Mouse (Mus musculus): ENCODE data around the gene BC017158. TPM values are rescaled to one million over a fixed set of nuclear protein-coding genes. Genes with fewer than 3 reads are reported as not detected.

The BC017158 gene
- polyA plus RNA-seq, 1 experiment: 54.1 TPM

GRCm38 (mm10) chr7:128252609-128253008 is 45.4 kb downstream of the BC017158 start:
- no peaks in the 10 kb centered on the region for H3K36me3 ChIP-seq (ENCODE audit: control insufficient read depth, insufficient read depth, low read length)
- peak overlapping the region; percentile 4; the same call in 1 of the 2 replicates for H3K4me3 ChIP-seq (ENCODE audit: control insufficient read depth, insufficient read depth, low read length)
- no peaks in the 10 kb centered on the region for H3K27me3 ChIP-seq (ENCODE audit: control insufficient read depth, insufficient read depth, low read length)
- WGBS: 8% methylated on average over 24 of the region's 24 CpGs
- no peak for TF ChIP-seq CTCF (IDR thresholded peaks at IDR 0.05; ENCODE audit: borderline replicate concordance, control insufficient read depth, extremely low read depth, insufficient read depth, low read length, poor library complexity)
- TF ChIP-seq POLR2A (IDR thresholded peaks at IDR 0.05; ENCODE audit: control insufficient read depth, extremely low read depth, insufficient read depth, low read length, poor library complexity): 0 out of 2 replicates have a peak, but pooled peaks have one; percentile 42
- peak; percentile 93 for DNase-seq
- H3K4me1 ChIP-seq (replicated peaks; ENCODE audit: control insufficient read depth, insufficient read depth, low read length): peaks cover 12% of the 10 kb centered on the region
- H3K27ac ChIP-seq (ENCODE audit: control insufficient read depth, insufficient read depth, low read length): no peak overlapping the region

GRCm38 (mm10) chr7:128251946-128252345 is 46.0 kb downstream of the BC017158 start:
- TF ChIP-seq POLR2A (IDR thresholded peaks at IDR 0.05; ENCODE audit: control insufficient read depth, extremely low read depth, insufficient read depth, low read length, poor library complexity) (no peak), CTCF (IDR thresholded peaks at IDR 0.05; ENCODE audit: borderline replicate concordance, control insufficient read depth, extremely low read depth, insufficient read depth, low read length, poor library complexity) (no peak)
- 14% methylated on average over 12 of the region's 12 CpGs for WGBS
- peak; percentile 31 for DNase-seq

GRCm38 (mm10) chr7:128249998-128250397 is 48.0 kb downstream of the BC017158 start:
- H3K36me3 ChIP-seq (ENCODE audit: control insufficient read depth, insufficient read depth, low read length): peaks cover 2% of the 10 kb centered on the region; the same call in 1 of the 2 replicates
- H3K4me1 ChIP-seq (replicated peaks; ENCODE audit: control insufficient read depth, insufficient read depth, low read length): peaks cover 12% of the 10 kb centered on the region
- H3K4me3 ChIP-seq (ENCODE audit: control insufficient read depth, insufficient read depth, low read length): no peak overlapping the region
- no peak for TF ChIP-seq POLR2A (IDR thresholded peaks at IDR 0.05; ENCODE audit: control insufficient read depth, extremely low read depth, insufficient read depth, low read length, poor library complexity)
- no peak for TF ChIP-seq CTCF (IDR thresholded peaks at IDR 0.05; ENCODE audit: borderline replicate concordance, control insufficient read depth, extremely low read depth, insufficient read depth, low read length, poor library complexity)
- H3K27me3 ChIP-seq (ENCODE audit: control insufficient read depth, insufficient read depth, low read length): no peaks in the 10 kb centered on the region
- 95% methylated on average over 5 of the region's 5 CpGs for WGBS
- H3K27ac ChIP-seq (ENCODE audit: control insufficient read depth, insufficient read depth, low read length): no peak overlapping the region
- DNase-seq: no peak

More at GRCm38 (mm10) chr7:128251946-128252345, 46.0 kb downstream of the BC017158 start:
- Histone ChIP-seq H3K27me3 (ENCODE audit: control insufficient read depth, insufficient read depth, low read length) (no peaks in the 10 kb centered on the region), H3K36me3 (ENCODE audit: control insufficient read depth, insufficient read depth, low read length) (no peaks in the 10 kb centered on the region), H3K27ac (ENCODE audit: control insufficient read depth, insufficient read depth, low read length) (no peak overlapping the region), H3K4me3 (ENCODE audit: control insufficient read depth, insufficient read depth, low read length) (peak overlapping the region; percentile 4; the same call in 1 of the 2 replicates), H3K4me1 (replicated peaks; ENCODE audit: control insufficient read depth, insufficient read depth, low read length) (peaks cover 12% of the 10 kb centered on the region)

- Histone ChIP-seq H3K27ac (ENCODE audit: control insufficient read depth, insufficient read depth, low read length) (no peak overlapping the region), H3K4me1 (replicated peaks; ENCODE audit: control insufficient read depth, insufficient read depth, low read length) (peaks cover 12% of the 10 kb centered on the region), H3K36me3 (ENCODE audit: control insufficient read depth, insufficient read depth, low read length) (peaks cover 14% of the 10 kb centered on the region), H3K4me3 (ENCODE audit: control insufficient read depth, insufficient read depth, low read length) (no peak overlapping the region), H3K27me3 (ENCODE audit: control insufficient read depth, insufficient read depth, low read length) (no peaks in the 10 kb centered on the region)
- 93% methylated on average over 10 of the region's 10 CpGs for WGBS
- no peak for DNase-seq
- TF ChIP-seq POLR2A (IDR thresholded peaks at IDR 0.05; ENCODE audit: control insufficient read depth, extremely low read depth, insufficient read depth, low read length, poor library complexity) (no peak), CTCF (IDR thresholded peaks at IDR 0.05; ENCODE audit: borderline replicate concordance, control insufficient read depth, extremely low read depth, insufficient read depth, low read length, poor library complexity) (no peak)
Observed at GRCm38 (mm10) chr7:128248081-128249042, 49.6 kb downstream of the BC017158 start.

- TF ChIP-seq POLR2A (IDR thresholded peaks at IDR 0.05; ENCODE audit: control insufficient read depth, extremely low read depth, insufficient read depth, low read length, poor library complexity) (no peak), CTCF (IDR thresholded peaks at IDR 0.05; ENCODE audit: borderline replicate concordance, control insufficient read depth, extremely low read depth, insufficient read depth, low read length, poor library complexity) (no peak)
- no peaks in the 10 kb centered on the region for H3K27me3 ChIP-seq (ENCODE audit: control insufficient read depth, insufficient read depth, low read length)
- H3K4me3 ChIP-seq (ENCODE audit: control insufficient read depth, insufficient read depth, low read length): no peak overlapping the region
- peaks cover 21% of the 10 kb centered on the region for H3K36me3 ChIP-seq (ENCODE audit: control insufficient read depth, insufficient read depth, low read length)
- peak; percentile 78 for DNase-seq
- peaks cover 7% of the 10 kb centered on the region for H3K4me1 ChIP-seq (replicated peaks; ENCODE audit: control insufficient read depth, insufficient read depth, low read length)
- no peak overlapping the region for H3K27ac ChIP-seq (ENCODE audit: control insufficient read depth, insufficient read depth, low read length)
- WGBS: 21% methylated on average over 13 of the region's 13 CpGs
Observed at GRCm38 (mm10) chr7:128247443-128247842, 50.5 kb downstream of the BC017158 start.

GRCm38 (mm10) chr7:128246496-128247391 is 51.2 kb downstream of the BC017158 start, which contains the start of gene Tgfb1i1:
Tgfb1i1 (plus strand) TSS chr7:128246812.
- Histone ChIP-seq H3K36me3 (ENCODE audit: control insufficient read depth, insufficient read depth, low read length) (peaks cover 21% of the 10 kb centered on the region), H3K4me3 (ENCODE audit: control insufficient read depth, insufficient read depth, low read length) (no peak within 1 kb of the TSS), H3K4me1 (replicated peaks; ENCODE audit: control insufficient read depth, insufficient read depth, low read length) (no peaks in the 10 kb centered on the region), H3K27me3 (ENCODE audit: control insufficient read depth, insufficient read depth, low read length) (no peaks in the 10 kb centered on the region), H3K27ac (ENCODE audit: control insufficient read depth, insufficient read depth, low read length) (no peak within 1 kb of the TSS)
- DNase-seq: no peak
- TF ChIP-seq POLR2A (IDR thresholded peaks at IDR 0.05; ENCODE audit: control insufficient read depth, extremely low read depth, insufficient read depth, low read length, poor library complexity) (no peak), CTCF (IDR thresholded peaks at IDR 0.05; ENCODE audit: borderline replicate concordance, control insufficient read depth, extremely low read depth, insufficient read depth, low read length, poor library complexity) (no peak)
- 42% methylated on average over 29 of the region's 30 CpGs for WGBS
